Mouse (Mus musculus) right cerebral cortex, postnatal 4 days (tissue): ENCODE measurements around the gene Cdc14b.
"Not testable (repeated sequence)": the region's sequence is repeated elsewhere in the genome, so short reads cannot be mapped to it uniquely, and the experiment has no call there.

Experiments used
- DNase-seq: peaks from one replicate; pipeline ENCODE4 v3.0.0-alpha.2; 2022

The Cdc14b gene

DNA sequence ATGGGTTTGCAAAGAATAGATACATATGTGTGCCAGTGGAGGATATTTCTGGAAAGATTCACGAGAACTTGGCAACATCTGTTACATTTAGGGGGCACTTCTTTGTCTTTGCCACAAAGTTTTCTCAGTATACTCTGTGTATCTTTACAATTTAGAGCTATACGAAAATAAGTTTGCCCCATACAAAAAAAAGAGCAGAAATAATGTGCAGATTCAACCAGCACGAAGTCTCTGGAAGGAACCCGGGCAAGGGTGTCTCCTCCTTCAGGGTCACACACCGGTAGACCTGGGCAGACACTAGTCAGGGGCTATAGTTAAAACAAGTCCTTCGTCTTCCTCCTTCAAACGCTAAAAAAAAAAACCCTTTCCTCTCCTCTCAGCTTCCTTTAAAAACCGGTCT, 1.7 kb downstream of the Cdc14b start:
- no peak for DNase-seq

DNA sequence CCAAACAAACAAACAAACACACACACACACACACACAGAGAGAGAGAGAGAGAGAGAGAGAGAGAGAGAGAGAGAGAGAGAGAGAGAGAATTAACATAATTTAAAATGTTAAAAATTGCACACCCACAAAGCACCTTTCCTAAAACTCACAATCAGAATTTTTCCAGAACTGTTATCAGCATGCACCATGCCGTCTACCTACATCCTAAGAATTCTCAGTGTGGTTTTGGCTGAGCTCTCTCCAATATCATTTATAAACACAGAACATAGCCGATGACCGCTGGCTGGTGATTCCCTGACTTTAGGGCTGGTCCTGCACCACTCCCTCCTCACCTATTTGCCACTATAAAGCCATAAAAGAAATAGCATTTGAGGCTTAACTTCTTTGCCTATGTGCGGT, 6.7 kb downstream of the Cdc14b start:
- no peak for DNase-seq

GRCm38 (mm10) chr13:64267151-64267550, 7.9 kb downstream of the Cdc14b start:
- DNase-seq, result no peak

- DNase-seq, result no peak
Measured at GRCm38 (mm10) chr13:64264586-64264985, 10.5 kb downstream of the Cdc14b start.

DNA sequence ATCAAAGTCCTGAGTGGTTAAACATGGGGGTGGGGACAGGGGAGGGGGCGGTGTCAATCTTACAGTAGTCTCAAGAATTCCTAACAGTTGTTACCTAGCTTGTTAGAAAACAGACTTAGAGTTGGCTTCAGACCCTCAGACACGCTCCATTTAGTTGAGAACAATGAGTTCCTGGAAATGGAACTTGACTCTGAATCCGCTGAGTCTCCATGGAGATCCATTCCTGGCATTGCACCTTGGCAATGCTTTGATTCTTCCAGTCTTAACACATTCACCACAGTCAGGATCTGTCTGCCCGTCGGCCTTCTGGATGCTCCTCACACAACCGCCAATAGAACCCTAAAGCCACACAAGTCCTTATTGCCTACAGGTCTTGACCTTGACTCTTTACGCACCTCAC, 15.2 kb downstream of the Cdc14b start:
- no peak for DNase-seq

DNA sequence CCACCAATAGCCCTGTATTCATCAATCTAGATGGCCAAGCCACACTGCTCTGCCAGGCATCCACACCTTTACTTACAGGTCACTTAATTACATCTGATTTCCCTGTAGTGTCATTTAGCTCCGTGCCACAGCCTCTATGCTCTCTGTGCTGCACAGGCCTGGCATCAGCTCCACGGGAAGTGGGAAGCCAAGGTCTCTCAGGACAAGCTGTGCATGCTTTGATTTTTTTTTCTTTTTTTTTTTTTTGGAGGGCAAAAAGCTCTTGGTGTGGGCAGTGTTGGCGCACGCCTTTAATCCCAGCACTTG, 16.6 kb downstream of the Cdc14b start:
- no peak for DNase-seq

GRCm38 (mm10) chr13:64257814-64258515, 17.1 kb downstream of the Cdc14b start:
- DNase-seq, result no peak

DNA sequence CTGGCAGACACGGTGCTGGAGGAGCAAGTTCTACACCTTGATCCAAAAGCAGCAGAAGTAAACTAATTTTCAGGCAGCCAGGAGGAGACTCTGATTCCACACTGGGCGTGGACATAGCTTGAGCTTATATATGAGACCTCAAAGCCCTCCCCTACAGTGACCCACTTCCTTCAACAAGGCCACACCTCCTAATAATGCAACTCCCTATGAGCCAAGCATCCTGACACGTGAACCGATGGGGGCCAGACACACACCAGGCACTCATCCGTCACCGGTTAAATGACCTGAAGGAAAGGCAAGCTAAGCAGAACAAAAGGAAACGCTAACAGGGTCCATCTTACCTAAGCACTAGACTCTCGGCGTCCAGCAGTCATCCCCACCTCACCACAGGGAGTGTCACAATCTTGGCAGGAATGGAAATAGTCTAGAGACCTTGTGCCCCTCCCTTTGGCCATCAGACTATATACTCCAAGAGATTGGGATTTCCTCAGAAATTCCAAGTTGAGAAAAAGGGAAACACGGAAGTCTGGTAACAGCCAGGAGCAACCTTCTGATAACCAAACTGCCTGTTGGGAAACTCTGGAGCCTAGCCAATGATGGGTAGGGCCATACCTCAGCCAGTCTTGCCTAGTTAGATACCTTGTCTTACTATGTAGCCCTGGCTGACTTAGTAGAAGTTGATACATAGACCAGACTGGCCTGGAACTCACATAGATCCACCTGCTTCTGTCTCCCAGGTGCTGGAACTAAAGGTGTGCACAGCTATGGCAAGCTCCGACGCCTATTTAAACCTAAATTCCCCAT, 17.9 kb downstream of the Cdc14b start:
- DNase-seq, result no peak

DNA sequence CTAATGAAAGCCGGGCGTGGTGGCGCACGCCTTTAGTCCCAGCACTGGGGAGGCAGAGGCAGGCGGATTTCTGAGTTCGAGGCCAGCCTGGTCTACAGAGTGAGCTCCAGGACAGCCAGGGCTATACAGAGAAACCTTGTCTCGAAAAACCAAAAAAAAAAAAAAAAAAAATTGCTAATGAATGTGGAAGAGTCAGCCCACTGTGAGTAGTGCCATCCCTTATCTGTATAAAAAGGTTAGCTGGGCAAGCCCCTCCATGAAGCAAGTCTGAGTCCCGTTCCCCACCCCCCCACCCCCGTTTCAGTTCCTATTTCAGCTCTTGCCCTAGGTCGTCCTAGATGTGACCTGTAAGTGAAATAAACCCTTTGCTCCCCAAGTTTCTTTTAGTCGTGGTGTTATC, 20.9 kb downstream of the Cdc14b start:
- not testable (repeated sequence) for DNase-seq

- no peak for DNase-seq
Measured at GRCm38 (mm10) chr13:64253697-64254096, 21.4 kb downstream of the Cdc14b start.

- DNase-seq, result no peak
Measured at GRCm38 (mm10) chr13:64252147-64252546, 22.9 kb downstream of the Cdc14b start.

DNA sequence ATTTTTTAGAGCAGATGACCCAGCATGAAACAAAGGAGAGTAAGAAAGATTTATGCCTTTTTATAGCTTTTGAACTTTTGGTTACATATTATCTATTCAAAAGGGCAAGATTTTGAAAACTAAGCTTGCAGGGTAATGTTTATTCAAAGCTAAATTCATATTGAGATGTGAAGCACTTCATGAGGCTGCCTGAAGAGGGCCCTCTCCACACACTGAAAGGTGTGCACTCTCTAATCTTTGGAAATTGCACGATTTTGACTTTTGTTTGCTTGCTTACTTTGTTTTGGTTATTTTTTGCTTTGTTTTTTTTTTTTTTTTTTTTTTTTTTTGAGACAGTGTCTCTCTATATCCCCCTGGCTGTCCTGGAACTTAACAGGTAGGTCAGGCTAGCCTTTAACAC, 24.7 kb downstream of the Cdc14b start:
- peak; percentile 16 for DNase-seq

DNA sequence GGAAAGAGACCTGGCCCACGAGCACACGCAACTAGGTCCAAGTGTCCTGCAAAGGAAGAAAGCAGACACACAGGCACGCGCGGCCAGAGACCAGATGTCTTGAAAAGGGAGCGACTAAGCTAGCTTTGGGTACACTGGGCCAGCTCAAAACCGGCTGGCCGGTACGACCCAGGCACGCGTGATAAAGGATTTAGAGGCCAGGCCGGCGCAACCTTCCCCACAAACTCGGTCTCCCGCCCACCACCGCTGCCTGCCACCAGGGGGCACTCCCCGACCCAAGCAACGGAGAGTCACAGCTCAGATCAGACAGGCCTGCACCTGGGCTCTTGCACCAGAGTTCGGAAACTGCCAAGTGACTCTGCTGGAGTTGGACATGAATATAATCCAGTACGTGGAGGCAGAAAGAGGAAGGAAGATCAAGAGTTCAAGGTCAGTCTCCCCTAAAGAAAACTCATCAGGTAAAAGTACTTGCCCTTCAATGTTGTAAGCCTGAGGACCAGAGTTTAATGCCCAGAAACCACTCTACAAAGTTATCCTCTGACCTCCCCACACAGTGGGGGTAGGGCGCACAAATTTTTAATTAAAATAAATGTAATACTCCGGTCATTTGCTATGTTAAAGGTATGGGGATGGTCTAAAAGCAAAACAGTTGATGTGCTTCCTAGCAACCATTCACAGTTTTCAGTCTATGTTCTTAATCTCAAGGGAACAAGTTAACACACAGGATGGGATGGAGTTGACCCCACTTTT, 26.1 kb downstream of the Cdc14b start:
- DNase-seq, result peak; percentile 82

GRCm38 (mm10) chr13:64248161-64248774, 26.8 kb downstream of the Cdc14b start:
- no peak for DNase-seq

- no peak for DNase-seq
Measured at GRCm38 (mm10) chr13:64246106-64246505, 29.0 kb downstream of the Cdc14b start.

DNA sequence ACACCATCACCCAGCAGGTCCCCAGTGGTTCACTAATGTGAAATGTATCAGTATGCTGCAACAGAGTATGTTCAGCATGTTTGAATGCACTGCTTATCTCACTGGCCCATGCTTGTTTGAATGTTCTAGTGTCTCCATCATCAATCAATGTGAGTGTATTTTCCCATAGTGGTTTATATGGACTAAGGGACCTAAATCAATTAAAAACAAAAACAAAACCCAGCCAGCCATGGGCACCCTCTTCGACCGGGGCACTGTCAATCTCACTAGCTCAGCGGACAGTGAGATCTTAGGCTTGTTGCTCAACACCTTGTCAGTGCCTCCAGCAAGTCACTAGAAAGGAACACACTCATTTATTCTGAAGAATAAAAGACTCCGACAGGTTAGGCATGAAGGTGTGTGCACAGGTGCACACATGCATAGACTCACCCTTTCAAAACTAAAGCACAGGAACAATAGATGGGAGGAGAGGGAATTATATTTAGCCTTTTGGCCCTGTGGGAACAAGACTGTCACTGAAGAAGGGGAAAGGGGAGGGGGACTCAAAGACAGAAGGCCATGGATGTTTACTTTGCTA, 30.3 kb downstream of the Cdc14b start:
- no peak for DNase-seq

DNA sequence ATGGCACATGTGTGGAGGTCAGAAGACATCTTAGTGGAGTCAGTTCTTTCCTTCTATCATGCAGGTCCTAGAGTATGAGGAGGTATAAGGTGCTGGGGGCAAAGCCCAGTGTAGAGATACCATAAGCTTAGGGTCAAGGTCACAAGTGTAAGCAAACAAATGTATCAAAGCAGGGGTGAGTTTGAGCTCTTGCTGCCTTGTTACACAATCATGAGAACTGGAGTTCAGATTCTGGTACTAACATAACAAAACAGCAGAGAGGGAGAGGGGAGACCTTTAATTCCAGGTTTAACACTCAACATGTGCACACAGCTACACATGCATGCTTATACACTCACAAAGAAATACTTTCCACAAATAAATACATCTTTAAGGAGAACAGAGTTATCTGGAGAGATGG, 32.4 kb downstream of the Cdc14b start:
- no peak for DNase-seq

GRCm38 (mm10) chr13:64240626-64241025, 34.5 kb downstream of the Cdc14b start:
- no peak for DNase-seq

GRCm38 (mm10) chr13:64237681-64238157, 37.4 kb downstream of the Cdc14b start:
- no peak for DNase-seq

DNA sequence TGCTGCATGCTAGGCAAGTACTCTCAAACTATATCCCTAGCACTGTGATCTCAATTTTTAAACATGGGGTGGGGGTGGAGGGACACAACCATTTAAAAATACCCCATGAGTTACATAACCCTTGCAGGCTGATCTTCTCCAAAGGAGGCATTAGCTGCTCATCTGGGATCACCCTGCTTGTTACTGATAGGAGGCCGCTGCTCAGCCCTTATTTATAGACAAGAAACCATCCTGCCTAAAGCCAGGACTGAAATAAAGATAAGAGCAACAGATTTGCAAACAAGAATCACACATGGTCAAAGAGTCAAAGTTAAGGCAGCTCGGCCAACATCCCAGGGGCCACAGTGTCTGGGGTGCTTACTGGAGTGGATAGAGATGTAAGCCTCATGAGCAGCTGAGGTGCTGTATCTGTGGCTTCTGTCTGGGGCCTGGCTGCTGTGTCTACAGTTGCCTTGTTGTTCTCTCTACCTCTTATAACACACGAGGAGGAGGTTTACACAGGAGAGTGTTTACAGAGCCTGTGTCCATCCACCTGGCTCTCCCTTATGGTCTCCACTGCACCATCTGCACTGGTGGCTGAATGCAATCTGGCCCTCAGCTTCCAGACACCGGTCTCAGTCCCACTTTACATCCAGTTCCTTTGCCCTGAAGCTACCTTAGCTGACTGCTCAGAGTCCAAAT, 38.0 kb downstream of the Cdc14b start:
- no peak for DNase-seq

- DNase-seq, result no peak
Measured at GRCm38 (mm10) chr13:64235777-64236176, 39.3 kb downstream of the Cdc14b start.

- no peak for DNase-seq
Measured at GRCm38 (mm10) chr13:64235062-64235715, 39.9 kb downstream of the Cdc14b start.
